Mouse (Mus musculus) CH12.LX (cell line): ENCODE results near the gene Cst3. TPM values are rescaled to one million over a fixed set of nuclear protein-coding genes. Genes with fewer than 3 reads are reported as not detected.

Experiments
- DNase-seq: peaks from one replicate; pipeline ENCODE4 v3.0.0-alpha.2; 2013; ENCODE audit errors: extremely low read depth
- H3K27ac ChIP-seq: 2 replicates; pipeline ENCODE4 v1.5.1; 2012; ENCODE audit warnings: low read depth, mild to moderate bottlenecking, control low read depth, moderate library complexity; ENCODE audit not compliant: insufficient read depth
- H3K27me3 ChIP-seq: replicated peaks from 2 replicates; pipeline ENCODE3; 2012; ENCODE audit warnings: inconsistent platforms
- H3K36me3 ChIP-seq, 2 experiments: replicated peaks in 1 of 2; 2 replicates each; pipeline versions ENCODE3 to v1.6.1; 2012; ENCODE audit warnings: inconsistent platforms in 1 of 2, low read length in 1 of 2, mild to moderate bottlenecking in 1 of 2, mixed read lengths in 1 of 2, moderate library complexity in 1 of 2; ENCODE audit not compliant: control insufficient read depth in 1 of 2, insufficient read depth in 1 of 2
- H3K4me1 ChIP-seq, 2 experiments: 2 replicates each; pipeline ENCODE4 v1.6.1; 2012; ENCODE audit warnings: inconsistent platforms in 1 of 2, moderate library complexity in 1 of 2; ENCODE audit not compliant: insufficient read depth in 2 of 2, control insufficient read depth in 1 of 2
- H3K4me2 ChIP-seq: 2 replicates; pipeline ENCODE4 v1.6.1; 2012; ENCODE audit warnings: low read depth, mild to moderate bottlenecking, control low read depth; ENCODE audit not compliant: poor library complexity, insufficient read depth, severe bottlenecking
- H3K4me3 ChIP-seq, 3 experiments: fragments of 150-350 bp in 1 of 3; sonication (generic) in 1 of 3; replicated peaks in 1 of 3; 2 replicates each; pipeline versions ENCODE3 to v1.5.1; 2011 to 2012; ENCODE audit warnings: low read depth in 2 of 3, low read length in 2 of 3, mild to moderate bottlenecking in 2 of 3, moderate library complexity in 2 of 3, control low read depth in 1 of 3, improper control_type of control experiment in 1 of 3, inconsistent platforms in 1 of 3, mixed read lengths in 1 of 3; ENCODE audit not compliant: poor library complexity in 1 of 3
- H3K79me2 ChIP-seq: replicated peaks from 2 replicates; pipeline ENCODE4 v1.6.1; 2012; ENCODE audit warnings: mild to moderate bottlenecking, moderate library complexity; ENCODE audit not compliant: control insufficient read depth, poor library complexity, insufficient read depth, severe bottlenecking; ENCODE audit errors: extremely low read depth
- H3K9ac ChIP-seq: 2 replicates; pipeline ENCODE4 v1.6.1; 2012; ENCODE audit warnings: low read depth, mild to moderate bottlenecking, control low read depth, moderate library complexity; ENCODE audit not compliant: insufficient read depth
- H3K9me3 ChIP-seq: replicated peaks from 2 replicates; pipeline ENCODE3; 2012; ENCODE audit warnings: low read length, inconsistent platforms, mixed read lengths
- CTCF ChIP-seq, 2 experiments: IDR thresholded peaks in 1 of 2; conservative IDR thresholded peaks in 1 of 2; 2 replicates each; pipeline ENCODE4 v1.5.1; 2011 to 2012; ENCODE audit warnings: low read depth in 2 of 2, low read length in 2 of 2, improper control_type of control experiment in 1 of 2, inconsistent platforms in 1 of 2, mild to moderate bottlenecking in 1 of 2, moderate library complexity in 1 of 2
- ELF1 ChIP-seq: IDR thresholded peaks from 2 replicates; pipeline ENCODE4 v1.6.1; 2014; ENCODE audit warnings: low read depth, mild to moderate bottlenecking, inconsistent platforms, low read length, improper control_type of control experiment
- ETS1 ChIP-seq: conservative IDR thresholded peaks from 2 replicates; pipeline ENCODE4 v1.6.1; 2012; ENCODE audit warnings: low read depth, mild to moderate bottlenecking, inconsistent platforms, low read length, improper control_type of control experiment, moderate library complexity
- GABPA ChIP-seq: IDR thresholded peaks from 2 replicates; pipeline ENCODE4 v1.6.1; 2012; ENCODE audit warnings: low read depth, low read length, improper control_type of control experiment, inconsistent platforms; ENCODE audit not compliant: insufficient replicate concordance
- JUND ChIP-seq: conservative IDR thresholded peaks from 2 replicates; pipeline ENCODE4 v1.6.1; 2011; ENCODE audit warnings: low read depth, low read length, improper control_type of control experiment
- KAT2A ChIP-seq: IDR thresholded peaks from 2 replicates; pipeline ENCODE4 v1.6.1; 2012; ENCODE audit warnings: low read length, improper control_type of control experiment, inconsistent platforms; ENCODE audit not compliant: insufficient replicate concordance
- MAFK ChIP-seq: IDR thresholded peaks from 2 replicates; pipeline ENCODE4 v1.6.1; 2011; ENCODE audit warnings: low read length, improper control_type of control experiment; ENCODE audit not compliant: insufficient replicate concordance
- MAX ChIP-seq: IDR thresholded peaks from 2 replicates; pipeline ENCODE4 v1.6.1; 2011; ENCODE audit warnings: low read length, improper control_type of control experiment
- MEF2A ChIP-seq: IDR thresholded peaks from 2 replicates; pipeline ENCODE4 v1.6.1; 2014; ENCODE audit warnings: low read depth, mild to moderate bottlenecking, inconsistent platforms, low read length, improper control_type of control experiment, borderline replicate concordance
- MXI1 ChIP-seq: IDR thresholded peaks from 2 replicates; pipeline ENCODE4 v1.6.1; 2011; ENCODE audit warnings: mild to moderate bottlenecking, low read depth, low read length, improper control_type of control experiment
- MYC ChIP-seq: IDR thresholded peaks from 2 replicates; pipeline ENCODE4 v1.6.1; 2011; ENCODE audit warnings: low read depth, mild to moderate bottlenecking, improper control_type of control experiment, low read length
- NELFE ChIP-seq: IDR thresholded peaks from 2 replicates; pipeline ENCODE4 v1.6.1; 2011; ENCODE audit warnings: low read depth, low read length, improper control_type of control experiment
- NRF1 ChIP-seq: IDR thresholded peaks from 2 replicates; pipeline ENCODE4 v1.6.1; 2014; ENCODE audit warnings: low read depth, mild to moderate bottlenecking, inconsistent platforms, low read length, improper control_type of control experiment, moderate library complexity
- PAX5 ChIP-seq: IDR thresholded peaks from 2 replicates; pipeline ENCODE4 v1.6.1; 2012; ENCODE audit warnings: low read length, inconsistent platforms, mixed read lengths
- POLR2A ChIP-seq: IDR thresholded peaks from 2 replicates; pipeline ENCODE4 v1.6.1; 2011; ENCODE audit warnings: low read depth, mild to moderate bottlenecking, improper control_type of control experiment, low read length
- POLR2AphosphoS2 ChIP-seq: IDR thresholded peaks from 2 replicates; pipeline ENCODE4 v1.6.1; 2011; ENCODE audit warnings: low read depth, low read length, improper control_type of control experiment
- RAD21 ChIP-seq: IDR thresholded peaks from 2 replicates; pipeline ENCODE4 v1.6.1; 2011; ENCODE audit warnings: low read depth, mild to moderate bottlenecking, low read length, improper control_type of control experiment, moderate library complexity
- SMC3 ChIP-seq: IDR thresholded peaks from 2 replicates; pipeline ENCODE4 v1.6.1; 2011; ENCODE audit warnings: low read depth, low read length, improper control_type of control experiment
- UBTF ChIP-seq: IDR thresholded peaks from 2 replicates; pipeline ENCODE4 v1.6.1; 2012; ENCODE audit warnings: low read depth, mild to moderate bottlenecking, inconsistent platforms, low read length, improper control_type of control experiment, moderate library complexity
- USF1 ChIP-seq: IDR thresholded peaks from 2 replicates; pipeline ENCODE4 v1.6.1; 2014; ENCODE audit warnings: low read depth, mild to moderate bottlenecking, inconsistent platforms, low read length, improper control_type of control experiment
- USF2 ChIP-seq: conservative IDR thresholded peaks from 2 replicates; pipeline ENCODE4 v1.6.1; 2011; ENCODE audit warnings: low read depth, low read length, improper control_type of control experiment
- dilution Hi-C: fragments of 300-500 bp; cut with MboI; formaldehyde crosslinking; loops from 2 replicates; pipeline ENCODE4 v1.14.3; 2020; ENCODE audit warnings: low sequenced_read_pairs; ENCODE audit not compliant: extremely low pct_unique_long_range_greater_than_20kb, extremely low pct_ligation_motif_present
- in situ Hi-C: fragments of 300-500 bp; cut with MboI; formaldehyde crosslinking; loops from 3 replicates; pipeline ENCODE4 v1.14.3; 2019; ENCODE audit warnings: low sequenced_read_pairs, low pct_ligation_motif_present, low pct_unique_long_range_greater_than_20kb, mixed read lengths
- polyA plus RNA-seq: library from polyadenylated mRNA; unstranded; fragments of >175 nt; gene quantifications from 2 replicates; pipeline ENCODE4 v1.2.1, GENCODE M21; 2012; ENCODE audit warnings: low read depth; ENCODE audit not compliant: insufficient read length
- total RNA-seq, 2 experiments: library from RNA; depleted of rRNA; stranded (reverse); fragments of 300-350 nt in 1 of 2; fragments of >200 nt in 1 of 2; gene quantifications; 2 replicates each; pipeline ENCODE4 v1.2.3; 2012 to 2014

Cst3 gene
- total and polyA plus RNA-seq, 3 experiments: 156 to 231 (median 209) TPM

DNA sequence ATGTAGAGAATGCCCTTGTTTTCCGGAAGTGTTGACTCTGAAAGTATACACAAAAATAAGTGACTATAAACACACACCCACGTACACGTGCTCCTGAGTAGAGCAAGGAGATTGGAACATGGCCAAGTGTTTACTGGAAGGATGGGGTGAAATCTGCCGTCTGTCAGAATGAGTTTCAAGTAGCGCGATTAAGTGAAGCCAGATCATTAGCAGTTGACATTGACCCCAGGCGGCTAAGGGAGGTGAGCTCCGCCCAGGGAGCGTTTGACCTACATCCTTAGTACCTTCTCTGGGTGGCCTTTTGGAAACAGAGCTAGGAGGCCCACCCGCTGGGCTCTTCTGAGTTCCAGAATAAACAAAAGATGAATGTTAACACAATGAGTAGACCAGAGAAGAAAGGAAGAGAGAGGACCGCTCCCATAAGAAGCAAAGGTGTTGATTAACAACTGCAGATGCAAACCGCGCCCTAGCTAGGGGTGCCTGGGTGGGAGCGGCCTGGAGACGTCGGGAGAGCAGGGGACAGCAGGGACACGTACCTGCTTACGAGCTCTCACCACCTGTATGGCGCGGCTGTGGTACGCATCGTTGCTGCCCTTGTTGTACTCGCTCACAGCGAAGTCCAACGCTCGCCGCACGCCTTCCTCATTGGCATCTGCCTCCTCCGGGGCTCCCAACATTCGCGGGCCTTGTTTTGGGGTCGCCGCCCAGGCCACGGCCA is 716 bp downstream of the Cst3 start (continued):
- TF ChIP-seq RAD21: no peak
- no peak for TF ChIP-seq ELF1
- TF ChIP-seq USF2: no peak
- TF ChIP-seq POLR2AphosphoS2: no peak
- no peak for TF ChIP-seq UBTF
- TF ChIP-seq NRF1: no peak
- TF ChIP-seq, all 38 proteins: peak for 0

DNA sequence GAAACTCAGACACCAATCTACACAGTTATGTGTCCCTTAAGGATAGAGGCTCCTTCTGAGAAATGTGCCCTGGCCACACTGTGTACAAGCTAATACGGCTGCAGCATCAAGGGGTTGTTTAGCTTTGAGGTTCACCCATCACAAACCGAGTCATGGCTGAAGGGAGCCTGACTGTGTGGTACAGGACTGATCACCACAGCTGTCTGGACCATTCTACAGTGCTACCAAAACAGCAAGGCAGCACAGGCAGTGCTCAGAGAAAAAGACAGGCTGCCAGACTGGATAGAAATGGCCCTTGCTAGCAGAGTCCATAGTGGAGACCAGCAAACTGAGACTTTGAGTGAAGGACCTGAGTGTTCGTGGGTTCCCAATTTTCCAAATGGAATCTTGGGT is 1.3 kb downstream of the Cst3 start:
- Histone ChIP-seq H3K4me2 (peak overlapping the region; percentile 87), H3K27me3 (no peaks in the 10 kb centered on the region), H3K36me3 (peaks cover 7 to 30% of the 10 kb centered on the region in 2 experiments), H3K4me1 (peaks cover 15 to 56% of the 10 kb centered on the region in 2 experiments), H3K9ac (peak overlapping the region; percentile 84; the same call in 1 of the 2 replicates), H3K79me2 (peaks cover 16% of the 10 kb centered on the region), H3K4me3 (peak overlapping the region; percentile 86 to 98 (median 94)), H3K27ac (no peak overlapping the region), H3K9me3 (no peaks in the 10 kb centered on the region)
- no peak for DNase-seq
- dilution Hi-C loops: no loop called here
- TF ChIP-seq NELFE (no peak), MAX (no peak), USF1 (no peak), POLR2AphosphoS2 (no peak), MXI1 (no peak), SMC3 (no peak), USF2 (no peak), KAT2A (no peak), JUND (no peak), ETS1 (no peak), MEF2A (no peak), MAFK (no peak), ELF1 (no peak), CTCF (conservative IDR thresholded peaks at IDR 0.05 in 1 of 2, IDR thresholded peaks at IDR 0.05 in 1 of 2; ENCODE audit: low read depth in 2 of 2, low read length in 2 of 2) (no peak), RAD21 (no peak), UBTF (no peak), GABPA (no peak), MYC (no peak), POLR2A (no peak), PAX5 (no peak)
- in situ Hi-C loops: no loop called here
